ENCODE assay signal across 8 mouse cellular contexts in genomic region chr1:66862712-66863511, GRCm38 (mm10). TPM values are rescaled to one million over a fixed set of nuclear protein-coding genes. Genes with fewer than 3 reads are reported as not detected.
DNase-seq lines count a peak whose midpoint lies in the region; ATAC-seq lines count a peak whose summit lies in the region.

Gene Acadl, minus strand, starts transcription at chr1:66863277.

- H3K27ac ChIP-seq in intestine, embryonic 14.5 days (ENCODE audit: low read depth) = peak within 1 kb of the TSS; percentile 64

- ATAC-seq in intestine, embryonic 14.5 days (replicated peaks; ENCODE audit: low FRiP score, low TSS enrichment, low read depth) = peak; percentile 90
- peak; percentile 83 for ATAC-seq in megakaryocyte-erythroid progenitor cell, adult 5-6 weeks (replicated peaks; ENCODE audit: low FRiP score, low TSS enrichment, poor library complexity, severe bottlenecking)

- DNase-seq in adrenal gland, adult 18-20 months (ENCODE audit: low spot score in 2 of 2) = peak; percentile 91 to 92
- DNase-seq in embryo, embryonic 11 days = peak; percentile 79
- DNase-seq in gastrocnemius, postnatal 25 days = peak; percentile 92
- peak; percentile 87 for DNase-seq in intestine, embryonic 14.5 days (ENCODE audit: low spot score)
- peak; percentile 60 to 72 for DNase-seq in left cerebral cortex, postnatal 14 days (ENCODE audit: low spot score in 2 of 2)
- DNase-seq in right cerebral cortex, postnatal 25 days = peak; percentile 65
- peak; percentile 82 for DNase-seq in urinary bladder, postnatal 4 days (ENCODE audit: low spot score in 2 of 2)

- peaks cover 11% of the 10 kb centered on the region; the same call in 1 of the 2 replicates for H3K4me1 ChIP-seq in intestine, embryonic 14.5 days (replicated peaks; ENCODE audit: control insufficient read depth, insufficient read depth, low read length)

- H3K4me3 ChIP-seq in intestine, embryonic 14.5 days (ENCODE audit: low read depth, low read length) = peak within 1 kb of the TSS; percentile 63

- intact Hi-C loops in left cerebral cortex, postnatal 14 days (cut with DNase I) = no loop called here

- H3K9ac ChIP-seq in intestine, embryonic 14.5 days (ENCODE audit: low read length) = peak within 1 kb of the TSS; percentile 63

- H3K36me3 ChIP-seq in intestine, embryonic 14.5 days (ENCODE audit: control insufficient read depth, insufficient read depth, low read length) = peaks cover 4% of the 10 kb centered on the region; the same call in 1 of the 2 replicates

- no peaks in the 10 kb centered on the region for H3K27me3 ChIP-seq in intestine, embryonic 14.5 days (replicated peaks; ENCODE audit: control insufficient read depth, insufficient read depth, low read length)

- H3K9me3 ChIP-seq in intestine, embryonic 14.5 days (ENCODE audit: control insufficient read depth, low read length) = no peaks in the 10 kb centered on the region

- 0% methylated on average over 70 of the region's 85 CpGs for WGBS in intestine, embryonic 14.5 days

- H3K4me2 ChIP-seq in intestine, embryonic 14.5 days (ENCODE audit: low read length) = peak within 1 kb of the TSS; percentile 69

RNA-seq across cellular contexts. Expression of gene Acadl, which starts in this region (rescaled TPM):
- 100 to 1,000 TPM; 516 to 719 TPM for total RNA-seq in adrenal gland, adult 18-20 months (2021)
- 100 to 1,000 TPM; 256 to 293 TPM for total RNA-seq in gastrocnemius, postnatal 25 days (2021)
- 108 and 121 TPM in 2 replicates for polyA plus RNA-seq in intestine, embryonic 14.5 days (2014; fragmentation: Nextera tagmentation; extraction: Ambion mirVana)
- total RNA-seq in left cerebral cortex, postnatal 14 days (2021) = 10 to 100 TPM; 27.1 to 33.1 TPM
- 85.6 and 91.2 TPM in 2 replicates for total RNA-seq in megakaryocyte-erythroid progenitor cell, adult 5-6 weeks (2014; fragmentation: Nextera tagmentation)
- 84.5 and 85.8 TPM in 2 replicates for total RNA-seq in megakaryocyte-erythroid progenitor cell, adult 5-6 weeks (2017)

Comparison
In these comparisons a context has a peak if more than half of its experiments do, and no peak if none do; other contexts are left out.
1. Peak in every context shown above with its lines: DNase-seq, ATAC-seq, H3K4me3 ChIP-seq and H3K27ac ChIP-seq.